ENCODE assay signal across 30 mouse cellular contexts in genomic region chr12:16141193-16141592, GRCm38 (mm10).
DNase-seq lines count a peak whose midpoint lies in the region; ATAC-seq and TF ChIP-seq lines count a peak whose summit lies in the region.
"Had no signal": no experiment of that assay in that cellular context is flagged by ENCODE, and none has a peak within 500 bp of the region (broad histone marks: within the 10 kb centered on the region; RNA-seq: fewer than 3 reads in every experiment).

No protein-coding gene starts in this region.

- peak; percentile 15 to 22 for DNase-seq in frontal cortex, postnatal 36 days (ENCODE audit: low spot score in 2 of 2)
- DNase-seq in layer of hippocampus, adult 18-20 months (ENCODE audit: low spot score in 2 of 2) = peak; percentile 21 to 53
- DNase-seq in layer of hippocampus, adult 9-10 months (ENCODE audit: low spot score) = no peak
- DNase-seq in layer of hippocampus, adult 2 months (ENCODE audit: low spot score in 2 of 2) = peak; percentile 36 to 40
- peak; percentile 24 for DNase-seq in telencephalon, adult 2 months (ENCODE audit: low read depth, low spot score)
- no peak for DNase-seq in thymus, postnatal 4 days
- DNase-seq in kidney, postnatal 14 days = no peak
- DNase-seq: adrenal gland, postnatal 14 days; cerebellum, adult 18-20 months; cerebellum, postnatal 10 days; gastrocnemius, postnatal 10 days; heart, postnatal 10 days; kidney, adult 18-20 months; kidney, postnatal 36 days; lung, embryonic 14.5 days; lung, postnatal 14 days; thymus, postnatal 14 days had no signal

- peak overlapping the region; percentile 70 for H3K27ac ChIP-seq in layer of hippocampus, adult 2 months
- H3K27ac ChIP-seq: embryonic facial prominence, embryonic 13.5 days; forebrain, embryonic 10.5 days; forebrain, embryonic 15.5 days; heart, embryonic 13.5 days; hindbrain, embryonic 10.5 days; kidney, embryonic 15.5 days; limb, embryonic 12.5 days; liver, embryonic 15.5 days; stomach, embryonic 15.5 days had no signal

- TF ChIP-seq CTCF in layer of hippocampus, adult 2 months (conservative IDR thresholded peaks at IDR 0.05) = no peak

- H3K4me3 ChIP-seq in layer of hippocampus, adult 2 months = no peak overlapping the region
- H3K4me3 ChIP-seq: embryonic facial prominence, embryonic 13.5 days; forebrain, embryonic 10.5 days; forebrain, embryonic 15.5 days; heart, embryonic 13.5 days; hindbrain, embryonic 10.5 days; kidney, embryonic 15.5 days; limb, embryonic 12.5 days; liver, embryonic 15.5 days; stomach, embryonic 15.5 days had no signal

- no peak; the same call in 1 of the 2 replicates for ATAC-seq in frontal cortex, adult (ENCODE audit: low TSS enrichment)
- ATAC-seq: forebrain, embryonic 15.5 days; hindbrain, embryonic 16.5 days; midbrain, embryonic 16.5 days; Patski had no signal

Comparison
In these comparisons a context has a peak if more than half of its experiments do, and no peak if none do; other contexts are left out.
1. DNase-seq: peak in frontal cortex, postnatal 36 days (2 of 2), layer of hippocampus, adult 18-20 months (2 of 2), layer of hippocampus, adult 2 months (2 of 2) and telencephalon, adult 2 months (single experiment); none in layer of hippocampus, adult 9-10 months (single experiment), thymus, postnatal 4 days (single experiment) and kidney, postnatal 14 days (single experiment).